ENCODE assay signal across 9 mouse cellular contexts in the genomic region with DNA sequence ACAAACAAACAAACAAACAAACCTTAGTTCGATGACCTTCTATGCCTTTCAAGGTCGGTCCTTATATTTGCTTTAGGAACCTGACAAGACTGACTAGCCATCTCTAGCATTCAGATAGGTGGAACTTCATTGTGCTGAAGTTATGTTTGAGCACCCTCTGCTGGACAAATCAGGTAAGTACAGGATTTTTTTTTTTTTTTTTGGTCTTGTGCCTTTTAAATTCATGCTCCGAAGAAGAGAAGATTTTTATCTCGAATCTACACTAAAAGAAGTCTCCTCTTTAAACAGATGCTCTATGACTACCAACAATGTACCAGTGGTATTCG. TPM values are rescaled to one million over a fixed set of nuclear protein-coding genes. Genes with fewer than 3 reads are reported as not detected.
DNase-seq lines count a peak whose midpoint lies in the region; ATAC-seq and TF ChIP-seq lines count a peak whose summit lies in the region.
"Had no signal": no experiment of that assay in that cellular context is flagged by ENCODE, and none has a peak within 500 bp of the region (broad histone marks: within the 10 kb centered on the region; RNA-seq: fewer than 3 reads in every experiment).

No protein-coding gene starts in this region.

- no peak for TF ChIP-seq POLR2A in cortical plate, adult 2 months (IDR thresholded peaks at IDR 0.05; ENCODE audit: extremely low read depth, insufficient read depth, low read length)

- ATAC-seq in midbrain, embryonic 14.5 days (ENCODE audit: low FRiP score, low TSS enrichment): no peak
- peak; percentile 66; the same call in 1 of the 2 replicates for ATAC-seq in neural tube, embryonic 15.5 days (ENCODE audit: low FRiP score)

- H3K36me3 ChIP-seq in midbrain, embryonic 14.5 days (ENCODE audit: control insufficient read depth, insufficient read depth, low read length): no peaks in the 10 kb centered on the region
- no peaks in the 10 kb centered on the region for H3K36me3 ChIP-seq in midbrain, embryonic 10.5 days
- H3K36me3 ChIP-seq in neural tube, embryonic 15.5 days: no peaks in the 10 kb centered on the region

- intact Hi-C loops in gastrocnemius, postnatal 14 days (cut with DNase I; ENCODE audit: low total_unique reads): loop anchor here (2.0 to 10.0 kb wide), 2 partner anchors 94 to 454 kb away; no protein-coding TSS in a partner anchor

- no peaks in the 10 kb centered on the region for H3K27me3 ChIP-seq in midbrain, embryonic 14.5 days (ENCODE audit: control insufficient read depth, insufficient read depth, low read length)
- no peaks in the 10 kb centered on the region; the same call in 1 of the 2 replicates for H3K27me3 ChIP-seq in midbrain, embryonic 10.5 days (ENCODE audit: low read depth, poor library complexity, severe bottlenecking)
- H3K27me3 ChIP-seq in neural tube, embryonic 15.5 days (replicated peaks): no peaks in the 10 kb centered on the region; the same call in 1 of the 2 replicates

- H3K27ac ChIP-seq in midbrain, embryonic 14.5 days (replicated peaks; ENCODE audit: low read depth, low read length): no peak overlapping the region
- no peak overlapping the region for H3K27ac ChIP-seq in midbrain, embryonic 10.5 days (replicated peaks)
- no peak overlapping the region for H3K27ac ChIP-seq in cortical plate, adult 2 months (ENCODE audit: insufficient read depth, low read length)
- no peak overlapping the region for H3K27ac ChIP-seq in neural tube, embryonic 15.5 days (replicated peaks)

- H3K4me1 ChIP-seq in midbrain, embryonic 14.5 days (ENCODE audit: control insufficient read depth, insufficient read depth, low read length): no peaks in the 10 kb centered on the region
- no peaks in the 10 kb centered on the region for H3K4me1 ChIP-seq in midbrain, embryonic 10.5 days
- 0 out of 2 replicates have a peak, but pooled peaks cover 3% of the 10 kb centered on the region for H3K4me1 ChIP-seq in cortical plate, adult 2 months (ENCODE audit: control insufficient read depth, insufficient read depth, low read length)
- H3K4me1 ChIP-seq in neural tube, embryonic 15.5 days: no peaks in the 10 kb centered on the region

- H3K4me3 ChIP-seq in midbrain, embryonic 14.5 days (replicated peaks; ENCODE audit: low read depth, low read length): no peak overlapping the region
- H3K4me3 ChIP-seq in midbrain, embryonic 10.5 days: no peak overlapping the region
- no peak overlapping the region for H3K4me3 ChIP-seq in cortical plate, adult 2 months (ENCODE audit: insufficient read depth, low read length)
- H3K4me3 ChIP-seq in neural tube, embryonic 15.5 days (replicated peaks): no peak overlapping the region

- H3K4me2 ChIP-seq in midbrain, embryonic 14.5 days (ENCODE audit: low read length): no peak overlapping the region
- H3K4me2 ChIP-seq in neural tube, embryonic 15.5 days: no peak overlapping the region

- TF ChIP-seq CTCF in cortical plate, adult 2 months (IDR thresholded peaks at IDR 0.05; ENCODE audit: extremely low read depth, insufficient read depth, low read length): peak; percentile 45

- peak; percentile 35 for DNase-seq in heart, adult 8-10 months (ENCODE audit: low spot score)
- DNase-seq in heart, adult 9 months (ENCODE audit: low spot score in 2 of 2): no peak
- DNase-seq in midbrain, embryonic 14.5 days: peak; percentile 86
- no peak for DNase-seq in midbrain, embryonic 10.5 days (ENCODE audit: low spot score)
- DNase-seq in gastrocnemius, postnatal 14 days: no peak
- DNase-seq in layer of hippocampus, adult 8-10 months (ENCODE audit: low spot score in 2 of 2): no peak

- WGBS in midbrain, embryonic 14.5 days: 9% methylated on average over 5 of the region's 5 CpGs
- 14% methylated on average over 5 of the region's 5 CpGs for WGBS in midbrain, embryonic 10.5 days
- 15% methylated on average over 5 of the region's 5 CpGs for WGBS in neural tube, embryonic 15.5 days

- no peaks in the 10 kb centered on the region for H3K9me3 ChIP-seq in midbrain, embryonic 14.5 days (ENCODE audit: control insufficient read depth, low read length)
- no peaks in the 10 kb centered on the region for H3K9me3 ChIP-seq in midbrain, embryonic 10.5 days (replicated peaks)
- H3K9me3 ChIP-seq in neural tube, embryonic 15.5 days (replicated peaks): no peaks in the 10 kb centered on the region

- H3K9ac ChIP-seq in midbrain, embryonic 14.5 days (replicated peaks; ENCODE audit: low read length): no peak overlapping the region
- no peak overlapping the region for H3K9ac ChIP-seq in neural tube, embryonic 15.5 days (replicated peaks)

RNA-seq across cellular contexts. Expression of a gene that starts 10.9 kb away (rescaled TPM):
- 10 to 100 TPM; 23.3 to 28.6 (median 26.7) TPM for total RNA-seq in heart, adult 8-10 months (2022)
- 22.7 and 23.2 TPM in 2 replicates for polyA plus RNA-seq in midbrain, embryonic 14.5 days (2014; fragmentation: Nextera tagmentation; extraction: Ambion mirVana)
- polyA plus RNA-seq in midbrain, embryonic 10.5 days (2016; fragmentation: Nextera tagmentation; extraction: Ambion mirVana): 9.9 and 10.9 TPM in 2 replicates
- 121 and 125 TPM in 2 replicates for polyA plus RNA-seq in cortical plate, adult 2 months (2012; rRNA removed)
- 28.2 and 31.2 TPM in 2 replicates for polyA plus RNA-seq in neural tube, embryonic 15.5 days (2015; fragmentation: Nextera tagmentation; extraction: Ambion mirVana)
- 10 to 100 TPM; 24.5 to 26.6 TPM for total RNA-seq in gastrocnemius, postnatal 14 days (2021)
- 100 to 1,000 TPM; 120 to 157 (median 137) TPM for total RNA-seq in layer of hippocampus, adult 8-10 months (2022)

RNA-seq across cellular contexts. Expression of a gene that starts 18.6 kb away (rescaled TPM):
- total RNA-seq in heart, adult 8-10 months (2022): under 1 TPM in 2 of 4 experiments, not detected in 2; 0.09 to 0.14 TPM
- 44.6 and 48.3 TPM in 2 replicates for polyA plus RNA-seq in midbrain, embryonic 14.5 days (2014; fragmentation: Nextera tagmentation; extraction: Ambion mirVana)
- 46.8 and 50.7 TPM in 2 replicates for polyA plus RNA-seq in midbrain, embryonic 10.5 days (2016; fragmentation: Nextera tagmentation; extraction: Ambion mirVana)
- polyA plus RNA-seq in cortical plate, adult 2 months (2012; rRNA removed): 11.9 and 12.6 TPM in 2 replicates
- polyA plus RNA-seq in neural tube, embryonic 15.5 days (2015; fragmentation: Nextera tagmentation; extraction: Ambion mirVana): 30.7 and 35.2 TPM in 2 replicates
- under 1 TPM; 0.16 to 0.18 TPM for total RNA-seq in gastrocnemius, postnatal 14 days (2021)
- total RNA-seq in layer of hippocampus, adult 8-10 months (2022): 10 to 100 TPM; 12.1 to 14.5 (median 13.8) TPM

RNA-seq across cellular contexts. Expression of a gene that starts 35.0 kb away (rescaled TPM):
- total RNA-seq in heart, adult 8-10 months (2022): not detected
- polyA plus RNA-seq in midbrain, embryonic 14.5 days (2014; fragmentation: Nextera tagmentation; extraction: Ambion mirVana): not detected in 2 replicates
- polyA plus RNA-seq in midbrain, embryonic 10.5 days (2016; fragmentation: Nextera tagmentation; extraction: Ambion mirVana): not detected in 2 replicates
- polyA plus RNA-seq in cortical plate, adult 2 months (2012; rRNA removed): not detected in 2 replicates
- polyA plus RNA-seq in neural tube, embryonic 15.5 days (2015; fragmentation: Nextera tagmentation; extraction: Ambion mirVana): not detected in 2 replicates
- not detected for total RNA-seq in gastrocnemius, postnatal 14 days (2021)
- not detected for total RNA-seq in layer of hippocampus, adult 8-10 months (2022)
- polyA plus RNA-seq: limb, embryonic 11.5 days had no signal

Comparison
In these comparisons a context has a peak if more than half of its experiments do, and no peak if none do; other contexts are left out.
1. DNase-seq: peak in heart, adult 8-10 months (single experiment) and midbrain, embryonic 14.5 days (single experiment); none in heart, adult 9 months (0 of 2), midbrain, embryonic 10.5 days (single experiment), gastrocnemius, postnatal 14 days (single experiment) and layer of hippocampus, adult 8-10 months (0 of 2).